Mouse (Mus musculus) midbrain, embryonic 10.5 days (tissue): ENCODE results near the gene Gm13090. TPM values are rescaled to one million over a fixed set of nuclear protein-coding genes. Genes with fewer than 3 reads are reported as not detected.

Experiments
- DNase-seq: peaks from one replicate; pipeline ENCODE4 v3.0.0-alpha.2; 2017; ENCODE audit warnings: low spot score
- H3K27ac ChIP-seq: fragments of 300-500 bp; sonication (generic); replicated peaks from 2 replicates; pipeline ENCODE4 v1.5.1; 2016; ENCODE audit warnings: mild to moderate bottlenecking
- H3K27me3 ChIP-seq: fragments of 300-500 bp; sonication (generic); 2 replicates; pipeline ENCODE4 v1.6.1; 2016; ENCODE audit warnings: low read depth, mild to moderate bottlenecking; ENCODE audit not compliant: poor library complexity, severe bottlenecking
- H3K36me3 ChIP-seq: fragments of 300-500 bp; sonication (generic); 2 replicates; pipeline ENCODE4 v1.6.1; 2016; ENCODE audit warnings: mild to moderate bottlenecking, moderate library complexity
- H3K4me1 ChIP-seq: fragments of 300-500 bp; sonication (generic); 2 replicates; pipeline ENCODE4 v1.6.1; 2016
- H3K4me3 ChIP-seq: fragments of 300-500 bp; sonication (generic); 2 replicates; pipeline ENCODE4 v1.5.1; 2016; ENCODE audit warnings: mild to moderate bottlenecking, moderate library complexity
- H3K9me3 ChIP-seq: fragments of 300-500 bp; sonication (generic); replicated peaks from 2 replicates; pipeline ENCODE4 v1.6.1; 2016; ENCODE audit warnings: mild to moderate bottlenecking
- WGBS: fragments of 180-500 bp; shearing (Covaris S2); methylation state at CpG from one replicate; pipeline ENCODE4 v1.1.7; 2016; 5-methylcytosine and 5-hydroxymethylcytosine counted together
- polyA plus RNA-seq: library from polyadenylated mRNA; unstranded; fragments of >200 nt; fragmentation: Nextera tagmentation; extraction: Ambion mirVana; gene quantifications from 2 replicates; pipeline ENCODE4 v1.2.1, GENCODE M21; 2016

The Gm13090 gene
- not detected in 2 replicates for polyA plus RNA-seq

- 88% methylated on average over 7 of the region's 7 CpGs for WGBS
- no peak within 1 kb of the TSS for H3K4me3 ChIP-seq
- no peak for DNase-seq
- no peaks in the 10 kb centered on the region for H3K27me3 ChIP-seq
- peaks cover 10% of the 10 kb centered on the region for H3K4me1 ChIP-seq
- no peaks in the 10 kb centered on the region for H3K9me3 ChIP-seq
- peaks cover 73% of the 10 kb centered on the region for H3K36me3 ChIP-seq
- H3K27ac ChIP-seq = no peak within 1 kb of the TSS
These were observed at the start of gene Gm13090 for GRCm38 (mm10) chr4:151089270-151089669. Gm13090 (plus strand) TSS chr4:151089570.

GRCm38 (mm10) chr4:151041506-151041905 is 47.9 kb upstream of the Gm13090 start:
- WGBS = 93% methylated on average over 5 of the region's 5 CpGs
- Histone ChIP-seq H3K27ac (no peak overlapping the region), H3K9me3 (no peaks in the 10 kb centered on the region), H3K4me3 (no peak overlapping the region), H3K36me3 (peaks cover under 1% of the 10 kb centered on the region), H3K4me1 (peaks cover 19% of the 10 kb centered on the region), H3K27me3 (peaks cover 17% of the 10 kb centered on the region; the same call in 1 of the 2 replicates)
- no peak for DNase-seq

DNA sequence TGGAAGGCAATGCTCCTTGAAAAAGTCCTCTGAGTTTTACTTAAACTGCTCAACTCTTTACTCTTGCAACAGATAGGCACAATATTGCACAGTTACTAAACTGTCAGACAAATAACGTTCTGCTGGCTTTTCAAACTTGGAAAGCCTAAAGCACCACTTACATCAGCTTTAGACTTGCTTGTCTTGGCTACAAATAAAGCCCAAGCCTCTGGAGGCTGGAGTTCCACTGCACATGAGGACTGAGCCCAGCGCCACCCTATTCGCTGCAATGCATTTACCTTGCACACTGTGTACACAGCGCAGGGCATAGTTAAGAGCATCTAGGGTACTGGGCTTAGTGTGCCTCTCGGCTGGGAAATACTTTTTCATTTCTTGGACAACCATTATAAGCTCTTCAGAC is 46.1 kb upstream of the Gm13090 start:
- Histone ChIP-seq H3K4me3 (peak overlapping the region; percentile 75), H3K27me3 (peaks cover 17% of the 10 kb centered on the region; the same call in 1 of the 2 replicates), H3K36me3 (peaks cover 19% of the 10 kb centered on the region), H3K9me3 (no peaks in the 10 kb centered on the region), H3K4me1 (peaks cover 19% of the 10 kb centered on the region), H3K27ac (no peak overlapping the region)
- 57% methylated on average over 5 of the region's 5 CpGs for WGBS
- DNase-seq = no peak

DNA sequence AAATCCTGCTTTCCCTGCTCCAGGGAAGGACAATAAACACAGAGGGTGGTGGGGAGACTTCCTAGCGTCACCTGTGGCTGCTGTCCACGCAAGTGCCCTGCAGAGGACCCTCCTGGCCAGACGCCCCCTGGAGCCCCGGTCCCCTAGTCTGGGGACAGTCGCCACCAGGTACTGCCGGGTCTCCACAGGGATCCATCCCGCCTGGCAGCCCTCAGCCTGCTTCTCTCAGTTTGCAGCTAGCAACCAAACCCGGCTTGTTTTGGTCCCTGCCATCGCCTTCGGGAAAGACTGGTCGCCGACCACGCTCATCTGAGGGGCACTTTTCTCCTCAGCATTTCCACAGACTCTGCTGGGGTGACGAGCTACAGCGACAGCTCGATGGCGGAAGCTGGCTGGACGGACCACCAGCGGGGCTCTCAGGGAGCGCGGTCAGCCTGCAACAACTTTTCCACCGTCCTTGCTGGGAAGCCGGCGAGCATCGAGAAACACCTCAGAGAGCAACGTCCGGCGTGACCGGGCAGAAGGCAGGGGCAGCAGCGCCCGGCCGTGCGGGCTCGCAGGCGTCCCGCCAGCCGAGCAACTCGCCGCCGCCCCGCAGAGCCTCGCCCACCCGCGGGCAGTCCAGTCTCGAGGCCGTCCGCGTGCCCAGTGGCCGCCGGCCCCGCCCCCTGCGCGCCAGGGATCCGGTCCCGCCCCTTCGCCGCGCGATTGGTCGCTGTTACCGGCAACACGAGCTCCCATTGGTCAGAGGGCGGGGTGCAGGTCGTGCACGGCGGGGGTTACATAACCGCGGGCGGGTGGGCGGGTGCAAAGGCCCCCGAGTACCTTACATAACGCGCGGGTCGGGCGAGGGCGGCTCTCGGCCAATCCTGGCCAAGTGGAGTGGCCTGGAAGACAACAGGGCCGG is 45.1 kb upstream of the Gm13090 start, which contains the start of gene Per3:
TSS of gene Per3 (minus strand) at position 629 of the 907 bp plus-strand sequence.
- Histone ChIP-seq H3K27ac (peak within 1 kb of the TSS; percentile 85), H3K4me3 (peak within 1 kb of the TSS; percentile 75), H3K27me3 (peaks cover 17% of the 10 kb centered on the region; the same call in 1 of the 2 replicates), H3K9me3 (no peaks in the 10 kb centered on the region), H3K36me3 (peaks cover 29% of the 10 kb centered on the region), H3K4me1 (peaks cover 19% of the 10 kb centered on the region)
- peak; percentile 96 for DNase-seq
- under 1% methylated on average over 79 of the region's 79 CpGs for WGBS

DNA sequence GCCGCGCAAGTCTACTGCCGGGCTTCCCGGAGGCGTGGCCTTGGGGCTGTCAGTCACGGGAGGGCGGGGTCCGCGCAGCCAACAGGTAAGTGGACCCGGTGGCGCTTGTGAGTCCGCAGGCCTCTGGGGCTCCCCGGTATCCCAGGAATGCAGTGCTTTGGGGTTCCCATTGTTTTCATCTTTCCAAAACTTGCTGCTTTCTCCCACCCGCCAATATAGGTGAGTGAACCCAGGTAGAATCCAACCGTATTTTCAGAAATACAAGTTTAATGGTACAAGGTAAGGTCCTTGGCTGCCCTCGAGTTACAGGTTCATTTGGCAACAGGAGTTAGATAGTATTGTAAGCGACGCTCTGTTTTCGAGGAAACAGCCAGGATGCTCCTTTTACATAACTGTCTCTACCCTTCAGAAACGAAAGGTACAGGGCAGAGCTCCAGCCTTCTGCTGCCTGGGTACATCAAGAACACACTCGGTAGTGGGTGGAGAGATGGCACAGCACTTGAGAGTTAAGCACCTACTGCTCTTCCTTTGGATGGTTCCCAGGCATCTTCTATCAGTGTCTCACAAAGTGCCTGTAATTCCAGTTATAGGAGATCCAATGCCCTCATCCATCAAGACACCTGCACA is 44.3 kb upstream of the Gm13090 start:
- peaks cover 19% of the 10 kb centered on the region for H3K4me1 ChIP-seq
- H3K9me3 ChIP-seq = no peaks in the 10 kb centered on the region
- H3K27me3 ChIP-seq = peaks cover 17% of the 10 kb centered on the region; the same call in 1 of the 2 replicates
- H3K36me3 ChIP-seq = peaks cover 36% of the 10 kb centered on the region
- 3% methylated on average over 21 of the region's 21 CpGs for WGBS
- peak overlapping the region; percentile 75 for H3K4me3 ChIP-seq
- peak overlapping the region; percentile 85 for H3K27ac ChIP-seq
- DNase-seq = no peak

DNA sequence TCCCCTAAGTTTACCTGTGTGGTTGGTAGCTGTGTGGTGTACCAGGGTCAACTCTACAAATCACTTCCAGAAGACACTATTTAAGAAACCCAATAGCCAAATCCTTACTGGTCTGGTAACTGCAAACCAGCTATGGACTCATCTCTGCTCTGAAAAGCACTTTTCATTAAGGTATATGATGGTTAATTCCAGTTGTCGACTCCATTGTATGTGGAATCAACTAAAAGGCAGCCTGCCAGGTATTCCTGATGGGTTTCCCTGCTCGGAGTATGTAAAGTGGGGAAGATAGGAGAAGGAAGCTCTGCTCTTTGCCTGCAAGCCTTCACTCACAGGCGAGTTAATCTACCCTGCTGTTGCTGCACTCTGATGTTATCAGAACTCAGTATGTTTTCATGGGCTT is 42.8 kb upstream of the Gm13090 start:
- DNase-seq = no peak
- peaks cover 17% of the 10 kb centered on the region; the same call in 1 of the 2 replicates for H3K27me3 ChIP-seq
- H3K9me3 ChIP-seq = no peaks in the 10 kb centered on the region
- peaks cover 19% of the 10 kb centered on the region for H3K4me1 ChIP-seq
- 90% methylated on average over 3 of the region's 3 CpGs for WGBS
- H3K27ac ChIP-seq = no peak overlapping the region
- no peak overlapping the region for H3K4me3 ChIP-seq
- peaks cover 49% of the 10 kb centered on the region for H3K36me3 ChIP-seq

- 92% methylated on average over 1 of the region's 1 CpGs for WGBS
These were observed 38.2 kb upstream of the Gm13090 start for GRCm38 (mm10) chr4:151051162-151051561.

DNA sequence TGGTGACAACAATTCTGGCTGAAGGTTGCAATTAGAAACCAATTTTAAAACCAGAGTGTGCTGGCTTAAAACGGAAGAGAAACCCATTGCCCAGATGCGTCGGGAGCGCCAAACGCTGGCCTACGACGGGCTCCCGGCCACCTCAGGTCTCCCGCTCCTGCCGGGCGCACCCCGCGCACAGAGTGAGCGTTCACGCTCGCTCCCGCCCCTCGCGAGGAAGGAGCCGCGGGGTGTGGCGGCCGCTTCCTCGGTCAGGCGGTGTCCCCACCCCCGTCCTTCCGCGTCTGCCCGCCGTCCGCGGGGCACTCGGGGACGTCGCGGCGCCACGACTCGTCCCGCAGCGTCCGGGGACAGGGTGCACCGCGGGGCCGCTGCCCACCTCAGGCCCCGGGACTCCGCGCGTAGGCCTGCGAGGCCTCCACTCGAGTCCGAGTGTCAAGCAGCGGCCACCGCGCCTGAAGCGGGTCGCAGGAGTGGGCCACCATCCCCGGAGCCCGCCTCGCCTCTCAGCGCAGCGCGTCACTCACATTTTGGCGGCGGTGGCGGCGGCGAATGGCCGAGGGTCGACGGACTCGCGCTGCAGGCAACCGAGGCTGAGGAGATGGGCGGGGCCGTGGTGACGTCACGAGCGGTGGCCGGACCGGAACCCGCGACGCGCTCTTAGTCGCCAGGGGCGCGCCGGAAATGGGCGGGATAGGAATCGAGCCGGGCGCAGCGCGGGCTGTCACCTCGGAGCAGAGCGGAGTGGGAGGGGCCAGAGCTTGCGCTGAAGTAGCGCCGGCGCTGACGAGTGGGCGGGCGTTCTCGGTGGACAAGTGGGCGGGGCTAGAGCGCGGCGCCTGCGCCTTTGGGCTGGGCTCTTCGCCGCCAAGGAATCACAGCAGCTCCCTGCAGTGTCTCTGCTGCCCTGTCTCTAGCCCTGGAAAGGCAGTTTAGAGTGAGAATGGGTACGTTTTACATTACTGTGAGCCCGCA is 31.7 kb upstream of the Gm13090 start, which contains the start of gene Vamp3:
TSS of gene Vamp3 (minus strand) at position 617 of the 975 bp plus-strand sequence.
- Histone ChIP-seq H3K27me3 (no peaks in the 10 kb centered on the region), H3K27ac (peak within 1 kb of the TSS; percentile 92), H3K9me3 (no peaks in the 10 kb centered on the region), H3K4me1 (peaks cover 21% of the 10 kb centered on the region), H3K36me3 (peaks cover 50% of the 10 kb centered on the region), H3K4me3 (peak within 1 kb of the TSS; percentile 97)
- peak; percentile 100 for DNase-seq
- WGBS = under 1% methylated on average over 114 of the region's 114 CpGs

More at GRCm38 (mm10) chr4:151051162-151051561, 38.2 kb upstream of the Gm13090 start:
- Histone ChIP-seq H3K4me3 (no peak overlapping the region), H3K27me3 (no peaks in the 10 kb centered on the region), H3K27ac (no peak overlapping the region), H3K4me1 (peaks cover 1% of the 10 kb centered on the region), H3K36me3 (peaks cover 81% of the 10 kb centered on the region), H3K9me3 (no peaks in the 10 kb centered on the region)
- no peak for DNase-seq

- H3K27ac ChIP-seq = peak overlapping the region; percentile 92
- no peak for DNase-seq
- H3K4me1 ChIP-seq = peaks cover 21% of the 10 kb centered on the region
- no peaks in the 10 kb centered on the region for H3K27me3 ChIP-seq
- H3K36me3 ChIP-seq = peaks cover 54% of the 10 kb centered on the region
- WGBS = 84% methylated on average over 4 of the region's 4 CpGs
- peak overlapping the region; percentile 97 for H3K4me3 ChIP-seq
- no peaks in the 10 kb centered on the region for H3K9me3 ChIP-seq
These were observed 30.7 kb upstream of the Gm13090 start for GRCm38 (mm10) chr4:151058634-151059033.

GRCm38 (mm10) chr4:151059566-151059965 is 29.8 kb upstream of the Gm13090 start:
- no peaks in the 10 kb centered on the region for H3K27me3 ChIP-seq
- DNase-seq = no peak
- no peak overlapping the region for H3K4me3 ChIP-seq
- no peaks in the 10 kb centered on the region for H3K9me3 ChIP-seq
- no peak overlapping the region for H3K27ac ChIP-seq
- H3K4me1 ChIP-seq = peaks cover 21% of the 10 kb centered on the region
- WGBS = 97% methylated on average over 4 of the region's 4 CpGs
- peaks cover 54% of the 10 kb centered on the region for H3K36me3 ChIP-seq

DNA sequence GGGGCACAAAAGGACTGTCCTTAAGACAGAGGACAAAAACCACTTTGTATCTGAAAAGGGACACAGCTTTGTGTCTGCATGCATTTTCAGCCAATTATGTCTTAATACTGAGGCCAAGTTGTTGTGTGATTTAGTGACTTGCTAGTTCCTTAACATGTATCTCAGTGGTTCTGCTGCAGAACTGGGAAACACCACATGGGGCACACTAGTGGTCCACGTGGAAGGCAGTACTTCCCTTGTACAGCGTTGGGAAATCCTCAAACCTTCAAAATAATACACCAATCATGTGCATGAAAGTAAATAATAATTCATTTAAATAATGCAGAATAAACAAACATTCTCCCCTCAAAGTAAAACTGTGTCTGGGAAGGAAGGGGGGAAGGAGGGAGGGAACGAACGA is 20.6 kb upstream of the Gm13090 start:
- Histone ChIP-seq H3K36me3 (peaks cover 94% of the 10 kb centered on the region), H3K27ac (no peak overlapping the region), H3K9me3 (no peaks in the 10 kb centered on the region), H3K4me3 (no peak overlapping the region), H3K27me3 (no peaks in the 10 kb centered on the region), H3K4me1 (no peaks in the 10 kb centered on the region)
- DNase-seq = no peak
- WGBS = 78% methylated on average over 4 of the region's 4 CpGs

DNA sequence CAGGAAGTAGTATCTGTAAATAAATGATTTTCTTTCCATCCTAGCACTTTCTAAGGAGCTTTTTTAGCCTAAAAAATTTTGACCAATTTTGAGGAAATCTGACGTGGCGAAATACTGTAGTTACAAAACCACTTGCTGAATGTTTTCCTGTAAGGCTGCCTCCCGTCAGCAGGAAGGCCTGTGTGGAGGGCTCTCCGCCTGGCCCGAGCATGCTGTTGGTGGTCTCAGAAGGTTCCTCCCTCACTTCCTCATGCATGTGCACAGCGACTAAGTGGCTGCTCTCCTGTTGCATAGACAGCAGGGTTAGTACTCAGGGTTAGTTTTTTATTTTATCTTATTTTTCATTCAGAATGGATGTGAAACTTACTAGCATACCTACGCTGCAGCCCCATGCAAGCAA is 18.4 kb upstream of the Gm13090 start:
- DNase-seq = no peak
- Histone ChIP-seq H3K4me3 (no peak overlapping the region), H3K27ac (no peak overlapping the region), H3K4me1 (peaks cover 2% of the 10 kb centered on the region; the same call in 1 of the 2 replicates), H3K36me3 (peaks cover 97% of the 10 kb centered on the region), H3K27me3 (no peaks in the 10 kb centered on the region), H3K9me3 (no peaks in the 10 kb centered on the region)
- WGBS = 88% methylated on average over 7 of the region's 7 CpGs
